Mouse (Mus musculus) MEL (cell line): ENCODE data around the gene Whrn.

Experiments
- CTCF ChIP-seq, 3 experiments: IDR thresholded peaks in 2 of 3; conservative IDR thresholded peaks in 1 of 3; 2 replicates each; pipeline ENCODE4 v1.5.1; 2011 to 2012; ENCODE audit warnings: low read length in 3 of 3, low read depth in 2 of 3, mild to moderate bottlenecking in 2 of 3, improper control_type of control experiment in 1 of 3, inconsistent platforms in 1 of 3, mixed read lengths in 1 of 3, moderate library complexity in 1 of 3; ENCODE audit not compliant: control insufficient read depth in 1 of 3, insufficient read depth in 1 of 3, poor library complexity in 1 of 3, severe bottlenecking in 1 of 3
- EP300 ChIP-seq, 2 experiments: IDR thresholded peaks; 2 replicates each; pipeline ENCODE4 v1.6.1; 2011; ENCODE audit warnings: improper control_type of control experiment in 2 of 2, low read length in 2 of 2, low read depth in 1 of 2, mild to moderate bottlenecking in 1 of 2
- ETS1 ChIP-seq: IDR thresholded peaks from 2 replicates; pipeline ENCODE4 v1.6.1; 2012; ENCODE audit warnings: low read depth, mild to moderate bottlenecking, inconsistent platforms, low read length, improper control_type of control experiment, moderate library complexity
- GATA1 ChIP-seq: IDR thresholded peaks from 2 replicates; pipeline ENCODE4 v1.6.1; 2011; ENCODE audit warnings: low read depth, low read length, improper control_type of control experiment
- POLR2A ChIP-seq, 2 experiments: IDR thresholded peaks; 2 replicates each; pipeline ENCODE4 v1.6.1; 2011 to 2012; ENCODE audit warnings: low read length in 2 of 2, mild to moderate bottlenecking in 2 of 2, control low read depth in 1 of 2, improper control_type of control experiment in 1 of 2, low read depth in 1 of 2, moderate library complexity in 1 of 2; ENCODE audit not compliant: control insufficient read depth in 1 of 2, insufficient read depth in 1 of 2, poor library complexity in 1 of 2
- RAD21 ChIP-seq: IDR thresholded peaks from 2 replicates; pipeline ENCODE4 v1.6.1; 2011; ENCODE audit warnings: mild to moderate bottlenecking, low read depth, low read length, improper control_type of control experiment
- SMC3 ChIP-seq: IDR thresholded peaks from 2 replicates; pipeline ENCODE4 v1.6.1; 2011; ENCODE audit warnings: low read depth, low read length, improper control_type of control experiment

GRCm38 (mm10) chr4:63537602-63538001 is 41.8 kb upstream of the Whrn start:
- TF ChIP-seq SMC3, result no peak
- no peak for TF ChIP-seq GATA1
- no peak for TF ChIP-seq ETS1
- TF ChIP-seq CTCF (IDR thresholded peaks at IDR 0.05 in 2 of 3, conservative IDR thresholded peaks at IDR 0.05 in 1 of 3; ENCODE audit: control insufficient read depth in 1 of 3, insufficient read depth in 1 of 3, low read depth in 2 of 3, low read length in 3 of 3, poor library complexity in 1 of 3, severe bottlenecking in 1 of 3), result no peak
- TF ChIP-seq RAD21, result no peak
- TF ChIP-seq EP300 (IDR thresholded peaks at IDR 0.05; ENCODE audit: low read depth in 1 of 2, low read length in 2 of 2), result no peak
- no peak for TF ChIP-seq POLR2A (IDR thresholded peaks at IDR 0.05; ENCODE audit: control insufficient read depth in 1 of 2, insufficient read depth in 1 of 2, low read depth in 1 of 2, low read length in 2 of 2, poor library complexity in 1 of 2)
